Comparison of ENCODE assay signal across 13 mouse cellular contexts in the genomic region with DNA sequence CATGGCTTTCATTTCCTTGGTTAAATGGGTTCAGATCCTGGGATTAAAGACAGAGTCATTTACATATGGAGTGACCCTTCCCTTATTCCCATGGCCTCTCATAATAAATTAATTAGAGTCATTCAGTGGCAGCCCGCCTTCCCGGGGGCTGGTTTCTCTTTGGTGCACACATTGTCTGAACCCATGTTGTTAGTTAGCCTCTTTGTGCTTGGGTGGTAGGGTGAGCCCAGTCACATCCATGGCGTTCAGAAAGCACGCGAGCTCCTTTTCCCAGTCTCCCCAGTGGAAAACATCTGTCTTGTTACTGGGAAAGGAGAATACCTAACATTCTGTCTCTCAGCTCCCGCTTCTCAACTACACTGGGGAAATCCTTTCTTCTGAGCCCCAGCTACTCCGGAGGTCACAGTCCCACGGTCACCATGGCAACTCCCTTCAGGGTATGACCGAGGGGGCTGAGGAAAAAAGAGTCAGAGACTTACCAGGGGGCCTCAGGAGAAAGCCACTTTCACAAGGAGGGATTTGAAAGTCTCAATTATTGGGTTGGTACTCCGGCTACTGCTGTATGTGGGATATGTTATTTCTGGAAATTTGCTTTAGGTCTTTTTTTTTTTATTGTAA. TPM values are rescaled to one million over a fixed set of nuclear protein-coding genes. Genes with fewer than 3 reads are reported as not detected.
DNase-seq lines count a peak whose midpoint lies in the region; ATAC-seq lines count a peak whose summit lies in the region.
"Had no signal": no experiment of that assay in that cellular context is flagged by ENCODE, and none has a peak within 500 bp of the region (broad histone marks: within the 10 kb centered on the region; RNA-seq: fewer than 3 reads in every experiment).

No protein-coding gene starts in this region.

- H3K9me3 ChIP-seq in forebrain, embryonic 12.5 days, result no peaks in the 10 kb centered on the region
- H3K9me3 ChIP-seq in limb, embryonic 13.5 days, result no peaks in the 10 kb centered on the region

- peak; percentile 84 for ATAC-seq in forebrain, embryonic 12.5 days (ENCODE audit: low FRiP score)
- 0 out of 2 replicates have a peak, but pooled peaks have one; percentile 48 for ATAC-seq in limb, embryonic 13.5 days (ENCODE audit: low FRiP score, low read depth)
- ATAC-seq in granulocyte monocyte progenitor cell, adult 5-6 weeks (replicated peaks; ENCODE audit: poor library complexity, severe bottlenecking), result no peak

- peaks cover 26% of the 10 kb centered on the region for H3K27me3 ChIP-seq in forebrain, embryonic 12.5 days
- H3K27me3 ChIP-seq in limb, embryonic 13.5 days, result no peaks in the 10 kb centered on the region

- H3K4me3 ChIP-seq in forebrain, embryonic 12.5 days (replicated peaks), result no peak overlapping the region
- no peak overlapping the region for H3K4me3 ChIP-seq in limb, embryonic 13.5 days

- H3K27ac ChIP-seq in forebrain, embryonic 12.5 days, result peak overlapping the region; percentile 88
- H3K27ac ChIP-seq in limb, embryonic 13.5 days, result peak overlapping the region; percentile 63
- H3K27ac ChIP-seq: macrophage had no signal

- peak; percentile 34 for DNase-seq in kidney, postnatal 10 days
- no peak for DNase-seq in kidney, adult 9 months
- peak; percentile 78 for DNase-seq in retina, embryonic 14.5 days (ENCODE audit: low spot score)
- no peak for DNase-seq in cerebellum, postnatal 10 days
- no peak for DNase-seq in liver
- DNase-seq: adrenal gland, postnatal 10 days; thymus, adult 2 months had no signal

- 2% methylated on average over 10 of the region's 10 CpGs for WGBS in forebrain, embryonic 12.5 days
- WGBS in limb, embryonic 13.5 days, result 9% methylated on average over 10 of the region's 10 CpGs

- no peak overlapping the region for H3K9ac ChIP-seq in forebrain, embryonic 12.5 days
- H3K9ac ChIP-seq in limb, embryonic 13.5 days, result no peak overlapping the region

- H3K4me2 ChIP-seq in forebrain, embryonic 12.5 days, result peak overlapping the region; percentile 38
- peak overlapping the region; percentile 34 for H3K4me2 ChIP-seq in limb, embryonic 13.5 days (replicated peaks)

- no peaks in the 10 kb centered on the region for H3K36me3 ChIP-seq in forebrain, embryonic 12.5 days (replicated peaks)
- H3K36me3 ChIP-seq in limb, embryonic 13.5 days, result no peaks in the 10 kb centered on the region

- H3K4me1 ChIP-seq in forebrain, embryonic 12.5 days, result peaks cover 53% of the 10 kb centered on the region
- H3K4me1 ChIP-seq in limb, embryonic 13.5 days, result peaks cover 27% of the 10 kb centered on the region

RNA-seq across cellular contexts. Expression of gene Mrps23, which starts 36.7 kb away (rescaled TPM):
- 62.0 and 67.5 TPM in 2 replicates for polyA plus RNA-seq in forebrain, embryonic 12.5 days (2016; fragmentation: Nextera tagmentation; extraction: Ambion mirVana)
- 54.8 and 55.5 TPM in 2 replicates for polyA plus RNA-seq in limb, embryonic 13.5 days (2015; fragmentation: Nextera tagmentation; extraction: Ambion mirVana)
- 69.0 and 88.8 TPM in 2 replicates for total RNA-seq in granulocyte monocyte progenitor cell, adult 5-6 weeks (2014; fragmentation: Nextera tagmentation)
- total RNA-seq in granulocyte monocyte progenitor cell, adult 5-6 weeks (2017), result 54.9 and 57.7 TPM in 2 replicates

RNA-seq across cellular contexts. Expression of gene Ccdc182, which starts 53.0 kb away (rescaled TPM):
- 0.38 and 0.42 TPM in 2 replicates for polyA plus RNA-seq in forebrain, embryonic 12.5 days (2016; fragmentation: Nextera tagmentation; extraction: Ambion mirVana)
- polyA plus RNA-seq in limb, embryonic 13.5 days (2015; fragmentation: Nextera tagmentation; extraction: Ambion mirVana), result 0.11 TPM in 1 of 2 replicates, not detected in the other
- not detected in 2 replicates for total RNA-seq in granulocyte monocyte progenitor cell, adult 5-6 weeks (2014; fragmentation: Nextera tagmentation)
- total RNA-seq in granulocyte monocyte progenitor cell, adult 5-6 weeks (2017), result not detected in 2 replicates
- total RNA-seq: adrenal gland, postnatal 10 days; left cerebral cortex, adult 8-10 months had no signal
- polyA plus RNA-seq: heart, embryonic 14.5 days; macrophage; thymus, adult 2 months had no signal

Comparison
In these comparisons a context has a peak if more than half of its experiments do, and no peak if none do; other contexts are left out.
1. DNase-seq: peak in kidney, postnatal 10 days (single experiment) and retina, embryonic 14.5 days (single experiment); none in kidney, adult 9 months (single experiment), cerebellum, postnatal 10 days (0 of 2) and liver (single experiment).